Mouse (Mus musculus) thymus, adult 2 months (tissue): Measurements from ENCODE around the gene Tst.

Source experiments
- CTCF ChIP-seq: fragments of 200-500 bp; IDR thresholded peaks from 2 replicates; pipeline ENCODE4 v1.5.1; 2012; ENCODE audit warnings: mild to moderate bottlenecking, control low read depth, low read length, moderate library complexity, borderline replicate concordance; ENCODE audit not compliant: control insufficient read depth, poor library complexity, insufficient read depth; ENCODE audit errors: extremely low read depth
- POLR2A ChIP-seq: fragments of 200-500 bp; IDR thresholded peaks from 2 replicates; pipeline ENCODE4 v1.6.1; 2012; ENCODE audit warnings: mild to moderate bottlenecking, low read length, control low read depth, moderate library complexity; ENCODE audit not compliant: control insufficient read depth, poor library complexity, insufficient read depth; ENCODE audit errors: extremely low read depth

DNA sequence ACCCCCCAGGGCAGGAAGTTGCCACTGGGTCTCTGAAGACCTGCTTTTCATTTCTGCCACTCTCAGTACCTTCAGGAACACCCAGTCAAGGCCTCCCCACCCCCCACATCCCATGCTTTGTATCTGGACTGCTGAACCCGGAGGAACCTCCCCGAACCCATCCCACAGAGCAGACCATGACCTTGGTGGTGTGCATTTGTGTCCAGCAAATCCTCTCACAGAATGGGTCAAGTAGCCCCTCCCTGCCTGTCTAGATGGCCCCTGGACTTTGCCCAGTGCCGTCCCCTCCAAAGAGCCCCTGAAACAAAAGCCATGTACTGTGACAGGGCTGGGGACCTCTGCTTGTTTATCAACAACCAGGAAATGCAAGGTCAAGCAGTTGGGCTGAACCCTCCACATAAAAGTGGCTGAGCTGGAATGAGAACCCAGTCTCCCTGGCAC, 2.4 kb downstream of the Tst start:
- TF ChIP-seq CTCF (no peak), POLR2A (no peak)
